Mouse (Mus musculus) embryonic facial prominence, embryonic 11.5 days (tissue): Measurements from ENCODE around the gene Sord. TPM values are rescaled to one million over a fixed set of nuclear protein-coding genes. Genes with fewer than 3 reads are reported as not detected.

ENCODE experiments used
- ATAC-seq: fragments of 200-750 bp; cut with Nextera tagmentation; replicated peaks from 2 replicates; pipeline ENCODE4 v1.8.0; 2017; ENCODE audit warnings: low read depth; ENCODE audit not compliant: insufficient number of reproducible peaks, low FRiP score, low TSS enrichment
- DNase-seq: peaks from one replicate; pipeline ENCODE4 v3.0.0-alpha.2; 2015; ENCODE audit warnings: low spot score
- H3K27ac ChIP-seq: fragments of 300-500 bp; sonication (generic); replicated peaks from 2 replicates; pipeline ENCODE4 v1.5.1; 2014; ENCODE audit warnings: mild to moderate bottlenecking, low read depth, low read length, control low read depth
- H3K27me3 ChIP-seq: fragments of 300-500 bp; sonication (generic); 2 replicates; pipeline ENCODE4 v1.6.1; 2014; ENCODE audit warnings: mild to moderate bottlenecking, low read length, moderate library complexity, mixed read lengths; ENCODE audit not compliant: control insufficient read depth, insufficient read depth
- H3K36me3 ChIP-seq: fragments of 300-500 bp; sonication (generic); replicated peaks from 2 replicates; pipeline ENCODE4 v1.6.1; 2014; ENCODE audit warnings: low read depth, mild to moderate bottlenecking, low read length, moderate library complexity, mixed read lengths; ENCODE audit not compliant: control insufficient read depth, insufficient read depth
- H3K4me1 ChIP-seq: fragments of 300-500 bp; sonication (generic); 2 replicates; pipeline ENCODE4 v1.6.1; 2014; ENCODE audit warnings: low read length, mixed read lengths; ENCODE audit not compliant: control insufficient read depth, insufficient read depth
- H3K4me2 ChIP-seq: fragments of 300-500 bp; sonication (generic); 2 replicates; pipeline ENCODE4 v1.6.1; 2014; ENCODE audit warnings: low read depth, mild to moderate bottlenecking, control low read depth, low read length, moderate library complexity
- H3K4me3 ChIP-seq: fragments of 300-500 bp; sonication (generic); 2 replicates; pipeline ENCODE4 v1.5.1; 2014; ENCODE audit warnings: low read depth, low read length, control low read depth
- H3K9ac ChIP-seq: fragments of 300-500 bp; sonication (generic); replicated peaks from 2 replicates; pipeline ENCODE4 v1.6.1; 2014; ENCODE audit warnings: mild to moderate bottlenecking, control low read depth, low read length
- H3K9me3 ChIP-seq: fragments of 300-500 bp; sonication (generic); replicated peaks from 2 replicates; pipeline ENCODE4 v1.6.1; 2016; ENCODE audit warnings: mild to moderate bottlenecking, low read length, inconsistent platforms, mixed read lengths; ENCODE audit not compliant: control insufficient read depth
- WGBS: fragments of 180-500 bp; shearing (Covaris S2); extraction: QIAGEN DNeasy Blood & Tissue Kit; methylation state at CpG from one replicate; pipeline ENCODE4 v1.1.7; 2014; 5-methylcytosine and 5-hydroxymethylcytosine counted together
- polyA plus RNA-seq: library from polyadenylated mRNA; unstranded; fragments of >200 nt; fragmentation: Nextera tagmentation; extraction: Ambion mirVana; gene quantifications from 2 replicates; pipeline ENCODE4 v1.2.1, GENCODE M21; 2014

The Sord gene
- polyA plus RNA-seq, 1 experiment from 2014 or later = 29.3 TPM

DNA sequence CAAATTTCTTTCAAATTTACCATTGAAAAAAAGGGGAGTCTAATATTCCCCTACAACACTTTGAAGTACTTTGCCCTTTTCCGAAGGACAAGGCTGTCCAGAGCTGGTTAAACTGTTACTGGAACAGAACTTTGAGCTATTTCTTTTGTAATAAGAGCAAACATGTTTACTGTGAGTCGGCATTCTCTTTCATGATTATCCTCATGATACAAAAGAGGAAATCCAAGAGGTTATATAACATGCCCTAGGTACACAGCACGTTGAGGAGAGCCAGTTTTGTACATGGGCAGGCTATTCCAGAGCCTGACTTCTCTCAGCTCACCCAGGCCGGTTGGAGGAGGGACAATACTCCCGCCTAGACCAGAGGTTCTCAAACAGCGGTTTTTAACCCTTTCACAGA is 7.4 kb downstream of the Sord start:
- H3K36me3 ChIP-seq = no peaks in the 10 kb centered on the region
- no peak overlapping the region for H3K4me3 ChIP-seq
- ATAC-seq (no peak), DNase-seq (no peak)
- WGBS = 67% methylated on average over 6 of the region's 6 CpGs
- H3K4me1 ChIP-seq = no peaks in the 10 kb centered on the region
- no peak overlapping the region for H3K9ac ChIP-seq
- H3K27ac ChIP-seq = no peak overlapping the region
- H3K9me3 ChIP-seq = no peaks in the 10 kb centered on the region
- H3K4me2 ChIP-seq = no peak overlapping the region
- H3K27me3 ChIP-seq = no peaks in the 10 kb centered on the region

DNA sequence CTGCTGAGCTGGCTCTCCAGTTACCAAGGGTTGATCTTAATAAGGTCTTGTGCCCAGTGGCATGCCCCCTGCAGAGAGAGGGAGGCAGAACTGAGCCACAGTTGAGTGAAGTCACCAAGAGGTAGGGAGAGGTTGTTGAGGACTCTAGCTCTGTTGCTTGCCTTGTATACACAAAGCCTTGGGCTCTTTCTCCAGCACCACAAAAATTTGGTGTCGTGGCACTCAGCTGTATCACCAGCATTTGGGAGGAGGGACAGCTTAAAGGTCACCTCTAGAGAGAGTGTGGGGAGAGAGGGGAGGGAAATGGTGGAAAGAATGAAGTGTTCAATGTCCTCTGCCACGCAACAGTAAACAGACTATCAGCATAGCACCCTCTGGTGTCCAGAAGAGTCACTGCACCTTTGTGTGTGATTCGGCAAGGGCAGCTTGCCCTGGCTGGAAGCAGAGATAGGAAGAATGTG is 9.2 kb downstream of the Sord start:
- ATAC-seq (0 out of 2 replicates have a peak, but pooled peaks have one; percentile 9), DNase-seq (peak; percentile 87)
- no peaks in the 10 kb centered on the region for H3K36me3 ChIP-seq
- WGBS = 4% methylated on average over 3 of the region's 3 CpGs
- H3K27me3 ChIP-seq = no peaks in the 10 kb centered on the region
- H3K4me1 ChIP-seq = no peaks in the 10 kb centered on the region
- no peaks in the 10 kb centered on the region for H3K9me3 ChIP-seq
- no peak overlapping the region for H3K4me2 ChIP-seq
- H3K4me3 ChIP-seq = no peak overlapping the region
- H3K9ac ChIP-seq = no peak overlapping the region
- H3K27ac ChIP-seq = no peak overlapping the region

DNA sequence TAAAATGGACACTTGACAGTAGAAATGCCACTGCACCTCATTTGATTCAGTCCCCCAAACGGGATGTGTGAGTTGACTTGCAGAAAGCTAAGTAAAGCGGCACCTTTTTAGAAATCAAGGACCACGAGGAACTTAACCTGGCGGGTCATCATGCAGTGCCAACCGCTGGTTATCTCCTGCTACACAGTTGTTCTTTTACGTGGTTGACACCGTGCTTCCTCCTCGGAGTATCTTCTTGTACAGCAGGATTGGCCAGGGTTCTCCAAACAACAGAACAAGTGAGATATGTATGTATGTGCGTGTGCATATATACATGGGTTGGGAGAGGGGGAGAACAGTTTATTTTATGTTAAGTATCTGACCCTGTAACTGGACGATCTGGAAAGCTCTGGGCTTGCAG is 13.2 kb downstream of the Sord start:
- no peaks in the 10 kb centered on the region for H3K9me3 ChIP-seq
- no peak overlapping the region for H3K4me2 ChIP-seq
- 90% methylated on average over 10 of the region's 10 CpGs for WGBS
- H3K4me1 ChIP-seq = no peaks in the 10 kb centered on the region
- DNase-seq (no peak), ATAC-seq (no peak)
- no peak overlapping the region for H3K27ac ChIP-seq
- H3K27me3 ChIP-seq = no peaks in the 10 kb centered on the region
- no peaks in the 10 kb centered on the region for H3K36me3 ChIP-seq
- no peak overlapping the region for H3K9ac ChIP-seq
- H3K4me3 ChIP-seq = no peak overlapping the region

DNA sequence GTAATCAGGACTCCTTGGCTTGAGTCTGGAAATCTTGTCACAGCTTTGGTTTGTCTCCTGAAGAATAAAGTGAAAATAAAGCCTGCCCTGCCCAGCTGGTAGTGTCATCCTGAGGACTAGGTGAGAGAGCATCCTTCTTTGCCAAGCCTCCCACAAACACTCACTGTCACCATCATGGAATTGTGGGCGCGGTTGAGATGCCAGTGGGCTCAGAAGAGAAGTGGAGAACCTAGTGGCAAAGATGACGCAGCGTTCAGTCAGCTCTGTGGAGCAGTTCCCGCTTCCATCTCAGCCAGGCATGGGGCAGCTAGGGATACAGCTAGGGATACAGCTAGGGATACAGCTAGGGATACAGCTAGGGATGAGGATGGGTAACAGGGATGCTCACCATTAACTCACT is 21.4 kb downstream of the Sord start:
- DNase-seq (no peak), ATAC-seq (no peak)
- no peak overlapping the region for H3K4me3 ChIP-seq
- no peak overlapping the region for H3K4me2 ChIP-seq
- 90% methylated on average over 5 of the region's 5 CpGs for WGBS
- no peaks in the 10 kb centered on the region for H3K4me1 ChIP-seq
- H3K27me3 ChIP-seq = no peaks in the 10 kb centered on the region
- H3K36me3 ChIP-seq = no peaks in the 10 kb centered on the region
- H3K27ac ChIP-seq = no peak overlapping the region
- H3K9me3 ChIP-seq = no peaks in the 10 kb centered on the region
- no peak overlapping the region for H3K9ac ChIP-seq

DNA sequence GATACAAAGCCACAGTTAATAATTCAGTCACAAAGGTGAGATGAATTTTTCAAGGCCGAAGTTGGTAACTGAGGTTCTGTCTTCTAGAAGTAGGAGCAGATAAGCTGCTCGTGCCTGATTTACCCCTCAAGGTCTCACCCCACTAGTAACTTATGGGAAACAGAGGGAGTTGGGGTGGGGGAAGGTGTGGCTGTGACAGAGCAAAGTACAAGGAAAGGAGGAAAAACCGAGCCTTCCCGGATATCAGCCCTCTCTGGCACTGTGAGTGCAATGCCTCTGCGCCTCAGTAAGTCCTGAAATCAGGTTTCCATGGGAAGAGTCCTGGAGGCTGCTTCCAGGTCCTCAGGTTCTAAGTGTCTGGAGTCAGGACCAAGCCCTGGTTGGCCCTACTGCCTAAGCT is 26.2 kb downstream of the Sord start:
- H3K4me3 ChIP-seq = no peak overlapping the region
- no peaks in the 10 kb centered on the region for H3K36me3 ChIP-seq
- no peaks in the 10 kb centered on the region for H3K4me1 ChIP-seq
- ATAC-seq (no peak), DNase-seq (no peak)
- H3K27ac ChIP-seq = no peak overlapping the region
- H3K9ac ChIP-seq = no peak overlapping the region
- no peaks in the 10 kb centered on the region for H3K27me3 ChIP-seq
- WGBS = 89% methylated on average over 5 of the region's 5 CpGs
- H3K9me3 ChIP-seq = no peaks in the 10 kb centered on the region
- no peak overlapping the region for H3K4me2 ChIP-seq

DNA sequence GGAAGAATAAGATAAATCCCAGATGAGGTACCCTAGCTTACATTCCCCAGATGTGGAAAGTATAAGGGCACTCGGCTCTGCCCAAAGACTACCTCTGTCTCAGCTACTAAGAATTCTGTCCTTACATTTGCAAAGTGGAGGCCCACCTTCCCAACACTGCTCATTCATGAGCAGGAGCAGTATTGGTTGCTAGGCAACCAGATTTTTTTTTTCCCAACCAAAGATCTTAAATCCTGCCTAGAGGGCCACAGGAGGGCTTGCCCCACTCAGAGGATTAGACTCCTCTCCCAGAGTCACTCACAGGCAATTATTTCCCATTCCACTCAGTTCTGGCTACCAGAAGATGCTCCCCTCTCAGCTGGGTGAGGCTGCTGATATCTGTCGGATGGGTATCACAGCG is 30.1 kb downstream of the Sord start:
- DNase-seq = peak; percentile 76
- peak; percentile 71; the same call in 1 of the 2 replicates for ATAC-seq

DNA sequence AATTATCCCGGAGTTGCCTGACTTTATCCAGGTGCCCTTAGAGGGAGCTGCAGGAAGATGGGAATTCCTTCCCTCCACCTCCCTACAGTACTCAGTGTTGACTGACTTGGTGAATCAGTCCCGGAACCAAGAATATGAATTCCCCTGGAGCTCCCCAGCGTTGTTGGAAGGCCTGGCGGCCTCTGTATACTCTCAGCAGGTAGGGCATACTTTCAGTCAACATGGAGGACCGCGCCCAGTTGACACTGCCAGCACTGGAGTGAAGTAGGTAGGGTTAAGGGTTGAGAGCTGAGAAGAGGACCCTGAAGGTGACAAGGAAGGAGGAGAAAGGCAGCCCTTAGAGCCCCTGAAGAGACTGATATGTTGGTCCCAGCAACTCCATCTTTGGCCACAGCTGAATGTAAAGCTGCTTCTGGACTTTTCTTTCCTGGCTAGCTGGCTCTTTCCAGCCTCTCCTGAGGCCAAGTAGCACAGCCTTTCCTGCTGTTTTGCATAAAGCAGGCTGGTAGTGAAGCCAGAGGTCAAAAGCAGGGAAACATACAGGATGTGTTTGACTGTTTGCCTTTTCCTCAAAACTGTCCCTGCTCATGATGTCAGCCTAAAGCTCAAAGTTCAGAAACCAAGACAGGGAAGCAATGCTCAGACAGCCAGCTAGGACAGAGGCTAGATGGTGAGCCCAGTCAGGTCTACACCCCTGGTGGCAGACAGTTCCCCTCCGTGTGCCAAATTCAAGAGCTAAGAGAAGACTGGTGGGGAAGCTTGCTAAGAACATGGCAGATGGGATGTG is 32.1 kb downstream of the Sord start:
- H3K4me1 ChIP-seq = no peaks in the 10 kb centered on the region
- H3K27me3 ChIP-seq = no peaks in the 10 kb centered on the region
- no peak overlapping the region for H3K9ac ChIP-seq
- no peaks in the 10 kb centered on the region for H3K36me3 ChIP-seq
- no peaks in the 10 kb centered on the region for H3K9me3 ChIP-seq
- DNase-seq (no peak), ATAC-seq (no peak)
- H3K4me2 ChIP-seq = no peak overlapping the region
- no peak overlapping the region for H3K27ac ChIP-seq
- 85% methylated on average over 7 of the region's 7 CpGs for WGBS
- H3K4me3 ChIP-seq = no peak overlapping the region

More for the DNA sequence above, 30.1 kb downstream of the Sord start:
- no peak overlapping the region for H3K4me3 ChIP-seq
- H3K9me3 ChIP-seq = no peaks in the 10 kb centered on the region
- H3K27ac ChIP-seq = no peak overlapping the region
- no peaks in the 10 kb centered on the region for H3K36me3 ChIP-seq
- no peak overlapping the region for H3K9ac ChIP-seq
- H3K4me2 ChIP-seq = no peak overlapping the region
- no peaks in the 10 kb centered on the region for H3K27me3 ChIP-seq
- 72% methylated on average over 3 of the region's 3 CpGs for WGBS
- H3K4me1 ChIP-seq = no peaks in the 10 kb centered on the region

DNA sequence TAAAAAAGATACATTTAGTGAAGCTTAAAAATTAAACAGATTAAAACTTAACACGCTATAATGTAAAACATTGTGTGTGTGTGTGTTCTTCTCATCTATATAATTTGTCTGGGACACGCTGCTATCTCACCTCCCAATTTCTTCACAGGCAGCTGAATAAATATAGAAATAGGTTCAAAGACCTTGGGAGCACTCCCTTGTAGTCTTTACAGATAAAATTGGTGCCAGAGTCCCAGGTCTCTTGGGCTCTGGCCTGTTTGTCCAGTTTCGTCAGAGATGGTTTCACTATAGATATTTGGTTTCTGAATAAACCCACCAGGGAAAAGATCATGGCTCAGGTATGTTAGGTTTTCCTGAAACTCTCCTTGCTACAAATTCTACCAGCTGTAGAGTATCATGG is 44.2 kb downstream of the Sord start:
- H3K9ac ChIP-seq = no peak overlapping the region
- H3K36me3 ChIP-seq = no peaks in the 10 kb centered on the region
- DNase-seq = no peak
- no peaks in the 10 kb centered on the region for H3K4me1 ChIP-seq
- no peak overlapping the region for H3K4me2 ChIP-seq
- no peaks in the 10 kb centered on the region for H3K9me3 ChIP-seq
- no peak overlapping the region for H3K4me3 ChIP-seq
- no peaks in the 10 kb centered on the region for H3K27me3 ChIP-seq
- WGBS = 89% methylated on average over 3 of the region's 3 CpGs
- H3K27ac ChIP-seq = no peak overlapping the region
- no peak for ATAC-seq
